Mouse (Mus musculus) heart, embryonic 10.5 days (tissue): ENCODE results near the gene Lcorl. TPM values are rescaled to one million over a fixed set of nuclear protein-coding genes. Genes with fewer than 3 reads are reported as not detected.

ENCODE experiments used
- DNase-seq: peaks from one replicate; pipeline ENCODE4 v3.0.0-alpha.2; 2017; ENCODE audit warnings: low spot score
- H3K27ac ChIP-seq: fragments of 300-500 bp; sonication (generic); 2 replicates; pipeline ENCODE4 v1.5.1; 2016; ENCODE audit warnings: mild to moderate bottlenecking
- H3K27me3 ChIP-seq: fragments of 300-500 bp; sonication (generic); 2 replicates; pipeline ENCODE4 v1.6.1; 2016; ENCODE audit warnings: mild to moderate bottlenecking; ENCODE audit not compliant: poor library complexity, insufficient read depth, severe bottlenecking
- H3K36me3 ChIP-seq: fragments of 300-500 bp; sonication (generic); 2 replicates; pipeline ENCODE4 v1.6.1; 2016; ENCODE audit warnings: mild to moderate bottlenecking, moderate library complexity
- H3K4me1 ChIP-seq: fragments of 300-500 bp; sonication (generic); 2 replicates; pipeline ENCODE4 v1.6.1; 2016; ENCODE audit warnings: mild to moderate bottlenecking
- H3K4me3 ChIP-seq: fragments of 300-500 bp; sonication (generic); 2 replicates; pipeline ENCODE4 v1.5.1; 2016; ENCODE audit warnings: mild to moderate bottlenecking, moderate library complexity
- H3K9me3 ChIP-seq: fragments of 300-500 bp; sonication (generic); 2 replicates; pipeline ENCODE4 v1.6.1; 2016; ENCODE audit warnings: mild to moderate bottlenecking, moderate library complexity
- WGBS: fragments of 180-500 bp; shearing (Covaris S2); methylation state at CpG from one replicate; pipeline ENCODE4 v1.1.7; 2016; 5-methylcytosine and 5-hydroxymethylcytosine counted together
- polyA plus RNA-seq: library from polyadenylated mRNA; unstranded; fragments of >200 nt; fragmentation: Nextera tagmentation; extraction: Ambion mirVana; gene quantifications from 2 replicates; pipeline ENCODE4 v1.2.1, GENCODE M21; 2016

Gene Lcorl
- polyA plus RNA-seq, 1 experiment from 2014 or later, result 19.6 TPM

- 91% methylated on average over 6 of the region's 6 CpGs for WGBS
- no peak overlapping the region for H3K4me3 ChIP-seq
- DNase-seq, result no peak
- no peaks in the 10 kb centered on the region for H3K27me3 ChIP-seq
- H3K4me1 ChIP-seq, result no peaks in the 10 kb centered on the region
- H3K36me3 ChIP-seq, result peaks cover 3% of the 10 kb centered on the region; the same call in 1 of the 2 replicates
- H3K9me3 ChIP-seq, result no peaks in the 10 kb centered on the region
- no peak overlapping the region for H3K27ac ChIP-seq
These were observed 12.7 kb downstream of the Lcorl start for GRCm38 (mm10) chr5:45844723-45845122.

- Histone ChIP-seq H3K27me3 (no peaks in the 10 kb centered on the region), H3K9me3 (no peaks in the 10 kb centered on the region), H3K27ac (no peak overlapping the region), H3K4me3 (no peak overlapping the region), H3K36me3 (no peaks in the 10 kb centered on the region), H3K4me1 (no peaks in the 10 kb centered on the region)
- WGBS, result 93% methylated on average over 2 of the region's 2 CpGs
- no peak for DNase-seq
These were observed 22.3 kb downstream of the Lcorl start for GRCm38 (mm10) chr5:45835131-45835530.

- Histone ChIP-seq H3K27me3 (no peaks in the 10 kb centered on the region), H3K4me3 (no peak overlapping the region), H3K9me3 (peaks cover 9% of the 10 kb centered on the region; the same call in 1 of the 2 replicates), H3K4me1 (no peaks in the 10 kb centered on the region), H3K27ac (no peak overlapping the region), H3K36me3 (peaks cover 14% of the 10 kb centered on the region)
- 91% methylated on average over 4 of the region's 4 CpGs for WGBS
- DNase-seq, result no peak
These were observed 45.9 kb downstream of the Lcorl start for GRCm38 (mm10) chr5:45811527-45811926.

GRCm38 (mm10) chr5:45791864-45792263 is 65.6 kb downstream of the Lcorl start:
- WGBS, result 88% methylated on average over 7 of the region's 7 CpGs

GRCm38 (mm10) chr5:45790221-45790620 is 67.2 kb downstream of the Lcorl start:
- 92% methylated on average over 4 of the region's 4 CpGs for WGBS

More at GRCm38 (mm10) chr5:45791864-45792263, 65.6 kb downstream of the Lcorl start:
- Histone ChIP-seq H3K4me1 (no peaks in the 10 kb centered on the region), H3K4me3 (no peak overlapping the region), H3K27me3 (no peaks in the 10 kb centered on the region), H3K27ac (no peak overlapping the region), H3K36me3 (peaks cover 5% of the 10 kb centered on the region; the same call in 1 of the 2 replicates), H3K9me3 (no peaks in the 10 kb centered on the region)
- no peak for DNase-seq

GRCm38 (mm10) chr5:45757502-45758121 is 99.8 kb downstream of the Lcorl start:
- Histone ChIP-seq H3K27me3 (no peaks in the 10 kb centered on the region), H3K9me3 (no peaks in the 10 kb centered on the region), H3K36me3 (no peaks in the 10 kb centered on the region), H3K27ac (no peak overlapping the region), H3K4me3 (no peak overlapping the region), H3K4me1 (no peaks in the 10 kb centered on the region)
- DNase-seq, result no peak
- WGBS, result 82% methylated on average over 4 of the region's 4 CpGs

More at GRCm38 (mm10) chr5:45790221-45790620, 67.2 kb downstream of the Lcorl start:
- peaks cover 5% of the 10 kb centered on the region; the same call in 1 of the 2 replicates for H3K36me3 ChIP-seq
- no peaks in the 10 kb centered on the region for H3K9me3 ChIP-seq
- no peaks in the 10 kb centered on the region for H3K4me1 ChIP-seq
- DNase-seq, result no peak
- no peak overlapping the region for H3K27ac ChIP-seq
- no peak overlapping the region for H3K4me3 ChIP-seq
- no peaks in the 10 kb centered on the region for H3K27me3 ChIP-seq

- Histone ChIP-seq H3K27ac (no peak overlapping the region), H3K4me3 (no peak overlapping the region), H3K27me3 (no peaks in the 10 kb centered on the region), H3K36me3 (0 out of 2 replicates have a peak, but pooled peaks cover 3% of the 10 kb centered on the region), H3K4me1 (no peaks in the 10 kb centered on the region), H3K9me3 (no peaks in the 10 kb centered on the region)
- WGBS, result 90% methylated on average over 1 of the region's 1 CpGs
- no peak for DNase-seq
These were observed 119.5 kb downstream of the Lcorl start for GRCm38 (mm10) chr5:45737911-45738310.

GRCm38 (mm10) chr5:45733751-45734150 is 123.7 kb downstream of the Lcorl start:
- no peaks in the 10 kb centered on the region for H3K27me3 ChIP-seq
- WGBS, result 84% methylated on average over 2 of the region's 2 CpGs

GRCm38 (mm10) chr5:45718848-45719488 is 138.4 kb downstream of the Lcorl start:
- Histone ChIP-seq H3K9me3 (no peaks in the 10 kb centered on the region), H3K27me3 (no peaks in the 10 kb centered on the region), H3K27ac (no peak overlapping the region), H3K4me1 (no peaks in the 10 kb centered on the region), H3K36me3 (no peaks in the 10 kb centered on the region), H3K4me3 (no peak overlapping the region)
- WGBS, result 90% methylated on average over 6 of the region's 6 CpGs
- no peak for DNase-seq

More at GRCm38 (mm10) chr5:45733751-45734150, 123.7 kb downstream of the Lcorl start:
- H3K9me3 ChIP-seq, result no peaks in the 10 kb centered on the region
- H3K4me1 ChIP-seq, result no peaks in the 10 kb centered on the region
- no peak overlapping the region for H3K27ac ChIP-seq
- no peak for DNase-seq
- no peak overlapping the region for H3K4me3 ChIP-seq
- no peaks in the 10 kb centered on the region for H3K36me3 ChIP-seq

GRCm38 (mm10) chr5:45709653-45710052 is 147.8 kb downstream of the Lcorl start:
- Histone ChIP-seq H3K27ac (no peak overlapping the region), H3K36me3 (peaks cover 14% of the 10 kb centered on the region), H3K4me3 (no peak overlapping the region), H3K9me3 (no peaks in the 10 kb centered on the region), H3K4me1 (no peaks in the 10 kb centered on the region), H3K27me3 (no peaks in the 10 kb centered on the region)
- WGBS, result 95% methylated on average over 2 of the region's 2 CpGs
- no peak for DNase-seq

GRCm38 (mm10) chr5:45706811-45707210 is 150.6 kb downstream of the Lcorl start:
- H3K4me1 ChIP-seq, result no peaks in the 10 kb centered on the region
- no peaks in the 10 kb centered on the region for H3K27me3 ChIP-seq
- H3K9me3 ChIP-seq, result no peaks in the 10 kb centered on the region
- DNase-seq, result no peak
- no peak overlapping the region for H3K4me3 ChIP-seq
- H3K27ac ChIP-seq, result no peak overlapping the region
- H3K36me3 ChIP-seq, result peaks cover 14% of the 10 kb centered on the region
- 90% methylated on average over 2 of the region's 2 CpGs for WGBS

GRCm38 (mm10) chr5:45691678-45692077 is 165.7 kb downstream of the Lcorl start:
- Histone ChIP-seq H3K4me3 (no peak overlapping the region), H3K36me3 (peaks cover 21% of the 10 kb centered on the region), H3K27me3 (no peaks in the 10 kb centered on the region), H3K4me1 (no peaks in the 10 kb centered on the region), H3K27ac (no peak overlapping the region), H3K9me3 (no peaks in the 10 kb centered on the region)
- 86% methylated on average over 6 of the region's 6 CpGs for WGBS
- no peak for DNase-seq

GRCm38 (mm10) chr5:45690802-45691201 is 166.6 kb downstream of the Lcorl start:
- Histone ChIP-seq H3K4me1 (no peaks in the 10 kb centered on the region), H3K27me3 (no peaks in the 10 kb centered on the region), H3K36me3 (peaks cover 15% of the 10 kb centered on the region), H3K9me3 (no peaks in the 10 kb centered on the region), H3K4me3 (no peak overlapping the region), H3K27ac (no peak overlapping the region)
- no peak for DNase-seq
- WGBS, result 83% methylated on average over 2 of the region's 2 CpGs
